In the genomic region with DNA sequence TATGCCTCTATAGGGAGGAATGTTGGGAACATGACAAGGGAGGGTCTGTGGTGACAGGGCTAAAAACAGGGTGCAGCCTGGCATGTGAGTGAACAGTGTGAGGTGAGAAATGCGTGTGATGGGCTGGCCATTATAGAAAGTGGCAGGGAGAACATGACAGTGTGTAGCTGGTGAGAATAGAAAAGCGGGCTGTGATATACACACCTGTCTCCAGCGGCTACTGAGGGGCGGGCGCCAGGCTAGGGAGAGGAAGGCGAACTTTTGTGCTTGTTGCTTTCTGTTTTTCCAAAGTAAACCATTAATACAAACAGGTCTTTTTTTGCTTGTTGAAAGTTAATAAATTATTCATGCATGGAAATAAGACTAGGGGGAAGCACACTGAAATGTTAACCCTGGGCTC, we compare ENCODE assay signal across 18 mouse cellular contexts. TPM values are rescaled to one million over a fixed set of nuclear protein-coding genes. Genes with fewer than 3 reads are reported as not detected.
"Had no signal": no experiment of that assay in that cellular context is flagged by ENCODE, and none has a peak within 500 bp of the region (broad histone marks: within the 10 kb centered on the region; RNA-seq: fewer than 3 reads in every experiment).

No protein-coding gene starts in this region.

- ATAC-seq: inflammation-experienced regulatory T-cells, adult 6 months; intestine, embryonic 16.5 days; liver, embryonic 12.5 days; midbrain, embryonic 13.5 days; midbrain, embryonic 16.5 days had no signal

- H3K27me3 ChIP-seq: limb, embryonic 13.5 days; liver, embryonic 12.5 days; liver, embryonic 15.5 days; lung, embryonic 15.5 days; midbrain, embryonic 13.5 days; neural tube, embryonic 13.5 days had no signal

- H3K27ac ChIP-seq: limb, embryonic 10.5 days; limb, embryonic 13.5 days; liver, embryonic 12.5 days; liver, embryonic 15.5 days; lung, embryonic 15.5 days; macrophage; midbrain, embryonic 13.5 days; neural tube, embryonic 13.5 days had no signal

- DNase-seq: liver; lung, adult 18-20 months; lung, postnatal 14 days; retina, postnatal 1 day; thymus, adult 18-20 months; thymus, postnatal 36 days had no signal

- H3K9ac ChIP-seq: limb, embryonic 13.5 days; liver, embryonic 12.5 days; liver, embryonic 15.5 days; lung, embryonic 15.5 days; midbrain, embryonic 13.5 days; neural tube, embryonic 13.5 days had no signal

- H3K9me3 ChIP-seq: limb, embryonic 10.5 days; limb, embryonic 13.5 days; liver, embryonic 12.5 days; liver, embryonic 15.5 days; lung, embryonic 15.5 days; midbrain, embryonic 13.5 days; neural tube, embryonic 13.5 days had no signal

- H3K4me2 ChIP-seq: limb, embryonic 13.5 days; liver, embryonic 12.5 days; liver, embryonic 15.5 days; lung, embryonic 15.5 days; midbrain, embryonic 13.5 days; neural tube, embryonic 13.5 days had no signal

- H3K36me3 ChIP-seq: limb, embryonic 10.5 days; limb, embryonic 13.5 days; liver, embryonic 12.5 days; liver, embryonic 15.5 days; lung, embryonic 15.5 days; midbrain, embryonic 13.5 days; neural tube, embryonic 13.5 days had no signal

- H3K4me3 ChIP-seq: limb, embryonic 10.5 days; limb, embryonic 13.5 days; liver, embryonic 12.5 days; liver, embryonic 15.5 days; lung, embryonic 15.5 days; midbrain, embryonic 13.5 days; myocyte; neural tube, embryonic 13.5 days had no signal

RNA-seq across cellular contexts. Expression of a gene that starts 32.3 kb away (rescaled TPM):
- polyA plus RNA-seq: macrophage had no signal
